Mouse (Mus musculus): ENCODE data around the gene Cish. TPM values are rescaled to one million over a fixed set of nuclear protein-coding genes. Genes with fewer than 3 reads are reported as not detected.

The Cish gene
- polyA plus RNA-seq, 1 experiment from 2014 or later, result 6.1 TPM

GRCm38 (mm10) chr9:107279378-107280321 is 16.2 kb upstream of the Cish start:
- no peak overlapping the region for H3K9ac ChIP-seq (ENCODE audit: low read depth, low read length)
- peak overlapping the region; percentile 55 for H3K4me2 ChIP-seq
- WGBS, result 22% methylated on average over 16 of the region's 16 CpGs
- H3K9me3 ChIP-seq (ENCODE audit: control insufficient read depth, low read length), result no peaks in the 10 kb centered on the region
- no peaks in the 10 kb centered on the region for H3K27me3 ChIP-seq (replicated peaks; ENCODE audit: control insufficient read depth, insufficient read depth, low read length)
- peak; percentile 48 for ATAC-seq (replicated peaks; ENCODE audit: low FRiP score)
- no peaks in the 10 kb centered on the region for H3K36me3 ChIP-seq (ENCODE audit: control insufficient read depth, insufficient read depth, low read length)
- H3K27ac ChIP-seq (ENCODE audit: low read depth, low read length), result peak overlapping the region; percentile 46; the same call in 1 of the 2 replicates
- no peak for DNase-seq (ENCODE audit: low spot score)
- peaks cover 19% of the 10 kb centered on the region for H3K4me1 ChIP-seq (replicated peaks; ENCODE audit: control insufficient read depth, insufficient read depth, low read length)
- 0 out of 2 replicates have a peak overlapping the region, but pooled peaks have one; percentile 1 for H3K4me3 ChIP-seq (ENCODE audit: low read depth, low read length)

GRCm38 (mm10) chr9:107280322-107281027 is 15.4 kb upstream of the Cish start:
- DNase-seq (ENCODE audit: low spot score), result peak; percentile 54
- no peaks in the 10 kb centered on the region for H3K9me3 ChIP-seq (ENCODE audit: control insufficient read depth, low read length)
- no peaks in the 10 kb centered on the region for H3K27me3 ChIP-seq (replicated peaks; ENCODE audit: control insufficient read depth, insufficient read depth, low read length)
- H3K4me3 ChIP-seq (ENCODE audit: low read depth, low read length), result 0 out of 2 replicates have a peak overlapping the region, but pooled peaks have one; percentile 1
- peak; percentile 60 for ATAC-seq (replicated peaks; ENCODE audit: low FRiP score)
- 25% methylated on average over 13 of the region's 13 CpGs for WGBS
- no peak overlapping the region for H3K9ac ChIP-seq (ENCODE audit: low read depth, low read length)
- peak overlapping the region; percentile 46; the same call in 1 of the 2 replicates for H3K27ac ChIP-seq (ENCODE audit: low read depth, low read length)
- H3K36me3 ChIP-seq (ENCODE audit: control insufficient read depth, insufficient read depth, low read length), result no peaks in the 10 kb centered on the region
- peaks cover 22% of the 10 kb centered on the region for H3K4me1 ChIP-seq (replicated peaks; ENCODE audit: control insufficient read depth, insufficient read depth, low read length)
- H3K4me2 ChIP-seq, result peak overlapping the region; percentile 55

GRCm38 (mm10) chr9:107281241-107281987 is 14.4 kb upstream of the Cish start:
- H3K4me1 ChIP-seq (replicated peaks; ENCODE audit: control insufficient read depth, insufficient read depth, low read length), result peaks cover 26% of the 10 kb centered on the region
- no peaks in the 10 kb centered on the region for H3K36me3 ChIP-seq (ENCODE audit: control insufficient read depth, insufficient read depth, low read length)
- no peak for ATAC-seq (replicated peaks; ENCODE audit: low FRiP score)
- H3K9ac ChIP-seq (ENCODE audit: low read depth, low read length), result no peak overlapping the region
- H3K27me3 ChIP-seq (replicated peaks; ENCODE audit: control insufficient read depth, insufficient read depth, low read length), result no peaks in the 10 kb centered on the region
- no peak overlapping the region for H3K4me2 ChIP-seq
- DNase-seq (ENCODE audit: low spot score), result no peak
- 79% methylated on average over 5 of the region's 5 CpGs for WGBS
- H3K27ac ChIP-seq (ENCODE audit: low read depth, low read length), result no peak overlapping the region
- no peak overlapping the region for H3K4me3 ChIP-seq (ENCODE audit: low read depth, low read length)
- H3K9me3 ChIP-seq (ENCODE audit: control insufficient read depth, low read length), result no peaks in the 10 kb centered on the region

GRCm38 (mm10) chr9:107282951-107283350 is 12.9 kb upstream of the Cish start:
- Histone ChIP-seq H3K4me2 (no peak overlapping the region), H3K27ac (ENCODE audit: low read depth, low read length) (no peak overlapping the region), H3K4me1 (replicated peaks; ENCODE audit: control insufficient read depth, insufficient read depth, low read length) (peaks cover 41% of the 10 kb centered on the region), H3K9ac (ENCODE audit: low read depth, low read length) (no peak overlapping the region), H3K27me3 (replicated peaks; ENCODE audit: control insufficient read depth, insufficient read depth, low read length) (no peaks in the 10 kb centered on the region), H3K4me3 (ENCODE audit: low read depth, low read length) (no peak overlapping the region), H3K36me3 (ENCODE audit: control insufficient read depth, insufficient read depth, low read length) (no peaks in the 10 kb centered on the region), H3K9me3 (ENCODE audit: control insufficient read depth, low read length) (no peaks in the 10 kb centered on the region)
- no peak for DNase-seq (ENCODE audit: low spot score)
- no peak for ATAC-seq (replicated peaks; ENCODE audit: low FRiP score)
- 81% methylated on average over 9 of the region's 9 CpGs for WGBS

- H3K4me1 ChIP-seq (replicated peaks; ENCODE audit: control insufficient read depth, insufficient read depth, low read length), result peaks cover 38% of the 10 kb centered on the region
These were observed 10.8 kb upstream of the Cish start for GRCm38 (mm10) chr9:107285009-107285408.

GRCm38 (mm10) chr9:107287294-107287693 is 8.5 kb upstream of the Cish start:
- WGBS, result 55% methylated on average over 2 of the region's 2 CpGs
- ATAC-seq (replicated peaks; ENCODE audit: low FRiP score) (no peak; the same call in 1 of the 2 replicates), DNase-seq (ENCODE audit: low spot score) (no peak)
- H3K9me3 ChIP-seq (ENCODE audit: control insufficient read depth, low read length), result no peaks in the 10 kb centered on the region
- H3K4me3 ChIP-seq (ENCODE audit: low read depth, low read length), result no peak overlapping the region
- H3K36me3 ChIP-seq (ENCODE audit: control insufficient read depth, insufficient read depth, low read length), result no peaks in the 10 kb centered on the region
- peaks cover 3% of the 10 kb centered on the region; the same call in 1 of the 2 replicates for H3K27me3 ChIP-seq (replicated peaks; ENCODE audit: control insufficient read depth, insufficient read depth, low read length)
- no peak overlapping the region for H3K27ac ChIP-seq (ENCODE audit: low read depth, low read length)
- H3K4me1 ChIP-seq (replicated peaks; ENCODE audit: control insufficient read depth, insufficient read depth, low read length), result peaks cover 30% of the 10 kb centered on the region
- H3K4me2 ChIP-seq, result peak overlapping the region; percentile 92
- H3K9ac ChIP-seq (ENCODE audit: low read depth, low read length), result no peak overlapping the region

More at GRCm38 (mm10) chr9:107285009-107285408, 10.8 kb upstream of the Cish start:
- ATAC-seq (replicated peaks; ENCODE audit: low FRiP score) (no peak), DNase-seq (ENCODE audit: low spot score) (no peak)
- H3K9ac ChIP-seq (ENCODE audit: low read depth, low read length), result no peak overlapping the region
- no peak overlapping the region for H3K27ac ChIP-seq (ENCODE audit: low read depth, low read length)
- H3K27me3 ChIP-seq (replicated peaks; ENCODE audit: control insufficient read depth, insufficient read depth, low read length), result no peaks in the 10 kb centered on the region
- H3K4me3 ChIP-seq (ENCODE audit: low read depth, low read length), result no peak overlapping the region
- no peak overlapping the region for H3K4me2 ChIP-seq
- whole genome bisulfite sequencing, result 17% methylated on average over 3 of the region's 3 CpGs
- no peaks in the 10 kb centered on the region for H3K9me3 ChIP-seq (ENCODE audit: control insufficient read depth, low read length)
- no peaks in the 10 kb centered on the region for H3K36me3 ChIP-seq (ENCODE audit: control insufficient read depth, insufficient read depth, low read length)

GRCm38 (mm10) chr9:107288105-107288650 is 7.6 kb upstream of the Cish start:
- H3K4me1 ChIP-seq (replicated peaks; ENCODE audit: control insufficient read depth, insufficient read depth, low read length), result peaks cover 30% of the 10 kb centered on the region
- peaks cover 3% of the 10 kb centered on the region; the same call in 1 of the 2 replicates for H3K27me3 ChIP-seq (replicated peaks; ENCODE audit: control insufficient read depth, insufficient read depth, low read length)
- ATAC-seq (replicated peaks; ENCODE audit: low FRiP score) (no peak), DNase-seq (ENCODE audit: low spot score) (no peak)
- H3K9ac ChIP-seq (ENCODE audit: low read depth, low read length), result no peak overlapping the region; the same call in 1 of the 2 replicates
- H3K27ac ChIP-seq (ENCODE audit: low read depth, low read length), result peak overlapping the region; percentile 21; the same call in 1 of the 2 replicates
- H3K4me2 ChIP-seq, result peak overlapping the region; percentile 92
- peak overlapping the region; percentile 62 for H3K4me3 ChIP-seq (ENCODE audit: low read depth, low read length)
- no peaks in the 10 kb centered on the region for H3K9me3 ChIP-seq (ENCODE audit: control insufficient read depth, low read length)
- WGBS, result 75% methylated on average over 14 of the region's 14 CpGs
- H3K36me3 ChIP-seq (ENCODE audit: control insufficient read depth, insufficient read depth, low read length), result no peaks in the 10 kb centered on the region

- no peak for DNase-seq (ENCODE audit: low spot score)
- Histone ChIP-seq H3K4me1 (replicated peaks; ENCODE audit: control insufficient read depth, insufficient read depth, low read length) (peaks cover 30% of the 10 kb centered on the region), H3K4me3 (ENCODE audit: low read depth, low read length) (peak overlapping the region; percentile 62), H3K9ac (ENCODE audit: low read depth, low read length) (peak overlapping the region; percentile 61), H3K27ac (ENCODE audit: low read depth, low read length) (peak overlapping the region; percentile 68), H3K36me3 (ENCODE audit: control insufficient read depth, insufficient read depth, low read length) (no peaks in the 10 kb centered on the region), H3K9me3 (ENCODE audit: control insufficient read depth, low read length) (no peaks in the 10 kb centered on the region), H3K4me2 (peak overlapping the region; percentile 92), H3K27me3 (replicated peaks; ENCODE audit: control insufficient read depth, insufficient read depth, low read length) (peaks cover 3% of the 10 kb centered on the region; the same call in 1 of the 2 replicates)
- 20% methylated on average over 8 of the region's 8 CpGs for WGBS
- peak; percentile 76 for ATAC-seq (replicated peaks; ENCODE audit: low FRiP score)
These were observed 7.1 kb upstream of the Cish start for GRCm38 (mm10) chr9:107288711-107289110.

Data from liver, embryonic 11.5 days (tissue).